Mouse (Mus musculus): Measurements from ENCODE around the gene Glt6d1.

DNA sequence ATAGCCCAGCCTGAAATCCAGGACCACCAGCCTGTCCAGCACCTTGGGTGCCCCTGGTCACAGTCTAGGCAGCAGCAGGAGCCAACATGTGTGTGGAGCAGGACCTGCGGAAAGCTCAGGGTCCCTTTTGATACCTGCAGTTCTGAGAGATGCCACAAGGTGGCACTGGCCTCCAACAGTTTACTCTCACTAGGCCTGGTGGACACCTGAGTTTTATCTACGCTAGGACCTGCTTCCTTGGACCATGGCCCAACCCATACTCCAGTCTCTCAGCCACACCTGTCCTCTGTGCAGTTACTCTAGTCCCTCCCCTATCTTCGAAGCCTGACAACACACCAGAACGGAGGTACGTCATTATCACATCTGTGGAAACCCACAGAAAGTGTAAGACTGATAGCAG is 20.6 kb upstream of the Glt6d1 start:
- no peak for TF ChIP-seq TAL1 (IDR thresholded peaks at IDR 0.05; ENCODE audit: low read length)
- no peak for TF ChIP-seq GATA1 (IDR thresholded peaks at IDR 0.05; ENCODE audit: low read length)

Data from erythroblast, embryonic 14.5 days (primary cell).